Comparison of ENCODE assay signal across 10 mouse cellular contexts in the genomic region with DNA sequence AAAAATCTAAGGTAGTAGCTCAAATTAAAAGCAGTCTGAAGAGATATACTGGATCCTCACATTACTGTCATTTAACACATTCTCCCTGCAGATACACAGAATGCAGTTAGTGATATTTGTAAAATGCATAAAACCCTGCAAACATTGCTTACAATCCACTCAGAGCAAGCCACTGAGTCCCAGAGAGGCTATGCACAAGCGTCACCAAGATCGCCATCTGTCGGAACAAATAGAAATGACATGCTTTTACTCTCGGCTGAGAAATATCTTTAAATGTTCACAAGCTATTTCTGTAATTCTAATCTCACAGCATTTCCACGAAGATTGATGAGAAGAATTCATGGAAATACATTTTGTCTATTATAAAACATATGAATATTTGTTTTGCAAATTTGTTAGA.
A peak's percentile ranks its signal among the peaks of the same experiment; 100 is the strongest.
DNase-seq lines count a peak whose midpoint lies in the region; ATAC-seq and TF ChIP-seq lines count a peak whose summit lies in the region.
"Had no signal": no experiment of that assay in that cellular context is flagged by ENCODE, and none has a peak within 500 bp of the region (broad histone marks: within the 10 kb centered on the region; RNA-seq: fewer than 3 reads in every experiment).

No protein-coding gene starts in this region.

- WGBS in liver, postnatal 0 days (ENCODE audit: insufficient replicate concordance): 25% methylated on average over 5 of the region's 5 CpGs
- WGBS in embryonic facial prominence, embryonic 14.5 days: 26% methylated on average over 5 of the region's 5 CpGs

- TF ChIP-seq CTCF in liver, postnatal 0 days (IDR thresholded peaks at IDR 0.05; ENCODE audit: low read depth): 0 out of 2 replicates have a peak, but pooled peaks have one; percentile 17

- no peaks in the 10 kb centered on the region for H3K36me3 ChIP-seq in liver, postnatal 0 days (replicated peaks; ENCODE audit: insufficient read depth, low read length)
- no peaks in the 10 kb centered on the region for H3K36me3 ChIP-seq in embryonic facial prominence, embryonic 14.5 days (ENCODE audit: control insufficient read depth, insufficient read depth, low read length)
- H3K36me3 ChIP-seq: limb, embryonic 12.5 days had no signal

- no peak overlapping the region for H3K27ac ChIP-seq in liver, postnatal 0 days (ENCODE audit: low read depth)
- no peak overlapping the region for H3K27ac ChIP-seq in embryonic facial prominence, embryonic 14.5 days (replicated peaks; ENCODE audit: low read depth, low read length)
- H3K27ac ChIP-seq: limb, embryonic 12.5 days had no signal

- no peak for DNase-seq in frontal cortex, postnatal 25 days (ENCODE audit: low spot score in 2 of 2)
- no peak for DNase-seq in liver, postnatal 0 days
- DNase-seq in liver: no peak
- DNase-seq in ES-CJ7 (ENCODE audit: low read depth, low spot score): peak; percentile 41
- DNase-seq in embryonic facial prominence, embryonic 14.5 days (ENCODE audit: low spot score): peak; percentile 25
- DNase-seq in thymus, postnatal 25 days: no peak
- DNase-seq in spleen, postnatal 14 days (ENCODE audit: low spot score in 2 of 2): no peak
- DNase-seq: gastrocnemius, postnatal 14 days had no signal

- no peak for TF ChIP-seq EP300 in liver, postnatal 0 days (IDR thresholded peaks at IDR 0.05; ENCODE audit: low read depth)

- no peaks in the 10 kb centered on the region for H3K9me3 ChIP-seq in liver, postnatal 0 days (ENCODE audit: low read length)
- H3K9me3 ChIP-seq in embryonic facial prominence, embryonic 14.5 days (ENCODE audit: control insufficient read depth, low read length): no peaks in the 10 kb centered on the region
- H3K9me3 ChIP-seq: limb, embryonic 12.5 days had no signal

- H3K27me3 ChIP-seq in liver, postnatal 0 days (ENCODE audit: insufficient read depth, low read length): no peaks in the 10 kb centered on the region
- H3K27me3 ChIP-seq in embryonic facial prominence, embryonic 14.5 days (replicated peaks; ENCODE audit: control insufficient read depth, insufficient read depth, low read length): no peaks in the 10 kb centered on the region
- H3K27me3 ChIP-seq: limb, embryonic 12.5 days had no signal

- ATAC-seq in frontal cortex, adult (ENCODE audit: low TSS enrichment): peak; percentile 62; the same call in 1 of the 2 replicates
- ATAC-seq in liver, postnatal 0 days: no peak
- ATAC-seq in embryonic facial prominence, embryonic 14.5 days (ENCODE audit: low read depth): no peak

- no peak overlapping the region for H3K4me3 ChIP-seq in liver, postnatal 0 days (ENCODE audit: low read depth, low read length)
- no peak overlapping the region for H3K4me3 ChIP-seq in embryonic facial prominence, embryonic 14.5 days (ENCODE audit: low read depth, low read length)
- H3K4me3 ChIP-seq: limb, embryonic 12.5 days had no signal

- H3K9ac ChIP-seq in liver, postnatal 0 days (replicated peaks): no peak overlapping the region
- H3K9ac ChIP-seq in embryonic facial prominence, embryonic 14.5 days (ENCODE audit: low read depth, low read length): no peak overlapping the region
- H3K9ac ChIP-seq: limb, embryonic 12.5 days had no signal

- H3K4me2 ChIP-seq in liver, postnatal 0 days (ENCODE audit: low read depth, low read length): no peak overlapping the region
- no peak overlapping the region for H3K4me2 ChIP-seq in embryonic facial prominence, embryonic 14.5 days (ENCODE audit: low read depth, low read length)
- H3K4me2 ChIP-seq: limb, embryonic 12.5 days had no signal

- no peaks in the 10 kb centered on the region for H3K4me1 ChIP-seq in liver, postnatal 0 days (ENCODE audit: insufficient read depth)
- H3K4me1 ChIP-seq in embryonic facial prominence, embryonic 14.5 days (ENCODE audit: control insufficient read depth, insufficient read depth, low read length): no peaks in the 10 kb centered on the region
- H3K4me1 ChIP-seq: limb, embryonic 12.5 days had no signal

Comparison
In these comparisons a context has a peak if more than half of its experiments do, and no peak if none do; other contexts are left out.
1. DNase-seq: peak in ES-CJ7 (single experiment) and embryonic facial prominence, embryonic 14.5 days (single experiment); none in frontal cortex, postnatal 25 days (0 of 2), liver, postnatal 0 days (single experiment), liver (single experiment), thymus, postnatal 25 days (single experiment) and spleen, postnatal 14 days (0 of 2).